Mouse (Mus musculus) cortical plate, adult 2 months (tissue): ENCODE measurements around the gene 4930407I10Rik.

Source experiments
- CTCF ChIP-seq: fragments of 200-500 bp; IDR thresholded peaks from 2 replicates; pipeline ENCODE4 v1.5.1; 2011; ENCODE audit warnings: mild to moderate bottlenecking, control low read depth, low read length; ENCODE audit not compliant: insufficient read depth; ENCODE audit errors: extremely low read depth
- POLR2A ChIP-seq: fragments of 200-500 bp; IDR thresholded peaks from 2 replicates; pipeline ENCODE4 v1.6.1; 2011; ENCODE audit warnings: mild to moderate bottlenecking, low read length, control low read depth; ENCODE audit not compliant: insufficient read depth; ENCODE audit errors: extremely low read depth

DNA sequence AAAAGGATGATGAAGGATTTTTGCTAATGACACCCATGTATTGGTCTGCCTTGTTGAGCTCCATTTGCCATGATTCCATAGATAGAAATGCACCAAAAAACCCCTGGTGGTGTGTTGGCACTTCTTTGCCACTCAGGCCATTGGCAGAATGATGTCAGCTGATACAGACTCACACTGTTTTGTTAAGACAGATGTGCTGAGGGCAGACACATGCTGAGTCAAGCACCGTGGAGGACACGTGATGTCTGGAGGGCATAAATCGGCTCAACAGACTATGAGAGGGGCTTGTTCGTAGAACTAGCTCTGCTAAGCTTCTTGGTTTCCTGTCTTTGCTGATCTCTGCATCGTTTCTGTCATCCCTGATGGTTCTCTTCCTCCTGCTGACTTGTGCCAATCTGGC is 6.4 kb upstream of the 4930407I10Rik start:
- TF ChIP-seq POLR2A (no peak), CTCF (no peak)
